Mouse (Mus musculus) layer of hippocampus, postnatal 14 days (tissue): ENCODE results near the gene Miox. TPM values are rescaled to one million over a fixed set of nuclear protein-coding genes. Genes with fewer than 3 reads are reported as not detected.

ENCODE experiments used
- DNase-seq, 2 experiments: peaks; one replicate each; pipeline ENCODE4 v3.0.0; 2021 to 2022; ENCODE audit warnings: low spot score in 2 of 2, mixed read lengths in 1 of 2
- total RNA-seq, 2 experiments: library from RNA; stranded (reverse); gene quantifications; 2 replicates each; pipeline ENCODE4 v1.2.3; 2021

Miox gene
- total RNA-seq, 2 experiments from 2014 or later, result not detected

DNA sequence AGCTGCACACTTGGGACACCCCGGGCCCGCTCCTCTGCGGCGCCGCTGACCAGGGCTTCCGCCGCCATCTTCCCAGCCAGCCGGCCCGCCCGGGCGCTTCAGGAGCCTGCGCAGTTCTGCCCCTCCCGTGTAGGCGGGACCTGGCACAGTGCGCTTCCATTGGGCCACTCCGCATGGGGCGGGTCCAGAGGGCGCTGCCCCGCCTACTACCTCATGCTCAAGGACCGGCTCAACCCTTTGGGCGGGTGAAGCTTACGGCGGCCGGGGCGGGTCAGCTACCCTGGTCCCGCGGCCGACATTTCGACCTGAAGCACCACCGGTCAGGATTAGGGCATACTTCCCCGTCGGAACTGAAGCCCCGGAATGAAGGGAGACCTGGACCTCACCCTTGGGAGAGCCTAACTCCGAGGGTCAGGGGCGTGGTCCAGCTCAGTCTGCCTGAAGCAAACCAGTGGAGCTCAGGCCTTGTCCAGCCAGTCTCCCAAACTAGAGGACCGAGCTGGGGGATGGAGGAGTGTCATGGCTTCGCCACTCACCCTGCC, 18.9 kb upstream of the Miox start, which contains the start of gene Sbf1:
Sbf1 (minus strand) TSS at position 122 of the 542 bp plus-strand sequence.
- peak; percentile 96 to 98 for DNase-seq

DNA sequence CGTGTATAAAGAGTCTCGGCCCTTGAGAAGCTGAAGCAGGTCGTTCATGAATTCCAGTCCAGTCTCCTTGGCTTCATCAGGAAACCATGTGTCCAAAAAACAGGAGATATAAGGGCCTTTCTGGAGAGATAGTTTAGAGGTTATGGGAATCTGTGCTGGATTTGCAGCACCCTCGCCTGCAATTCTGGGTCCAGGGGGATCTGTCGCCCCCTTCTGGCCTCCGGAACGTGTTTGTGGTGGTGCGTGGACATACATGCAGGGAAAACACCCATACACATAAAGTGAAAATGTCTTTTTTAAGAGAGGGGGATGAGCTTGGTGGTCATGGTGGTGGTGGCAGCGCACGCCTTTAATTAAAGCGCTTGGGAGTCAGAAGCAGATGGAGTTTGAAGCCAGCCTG, 18.1 kb upstream of the Miox start:
- DNase-seq, result no peak

DNA sequence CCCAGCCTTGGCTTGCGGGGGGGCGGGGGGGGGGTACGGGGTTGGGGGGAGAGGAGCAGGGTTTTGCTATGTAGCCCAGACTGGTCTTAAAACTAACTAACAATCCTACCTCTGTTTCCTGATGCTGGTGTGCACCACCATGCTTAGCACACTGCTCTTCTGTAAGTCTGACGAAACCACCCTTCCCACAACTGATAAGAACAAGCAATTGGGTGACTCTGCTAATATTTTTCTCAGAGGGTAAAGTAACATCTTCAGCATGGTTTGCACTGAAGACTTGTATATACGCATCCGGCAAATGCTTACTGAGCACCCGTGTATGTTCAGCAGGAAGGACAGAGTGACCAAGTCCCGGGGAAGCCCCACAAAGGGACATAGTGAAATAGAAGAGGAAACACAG, 12.9 kb upstream of the Miox start:
- DNase-seq, result no peak

DNA sequence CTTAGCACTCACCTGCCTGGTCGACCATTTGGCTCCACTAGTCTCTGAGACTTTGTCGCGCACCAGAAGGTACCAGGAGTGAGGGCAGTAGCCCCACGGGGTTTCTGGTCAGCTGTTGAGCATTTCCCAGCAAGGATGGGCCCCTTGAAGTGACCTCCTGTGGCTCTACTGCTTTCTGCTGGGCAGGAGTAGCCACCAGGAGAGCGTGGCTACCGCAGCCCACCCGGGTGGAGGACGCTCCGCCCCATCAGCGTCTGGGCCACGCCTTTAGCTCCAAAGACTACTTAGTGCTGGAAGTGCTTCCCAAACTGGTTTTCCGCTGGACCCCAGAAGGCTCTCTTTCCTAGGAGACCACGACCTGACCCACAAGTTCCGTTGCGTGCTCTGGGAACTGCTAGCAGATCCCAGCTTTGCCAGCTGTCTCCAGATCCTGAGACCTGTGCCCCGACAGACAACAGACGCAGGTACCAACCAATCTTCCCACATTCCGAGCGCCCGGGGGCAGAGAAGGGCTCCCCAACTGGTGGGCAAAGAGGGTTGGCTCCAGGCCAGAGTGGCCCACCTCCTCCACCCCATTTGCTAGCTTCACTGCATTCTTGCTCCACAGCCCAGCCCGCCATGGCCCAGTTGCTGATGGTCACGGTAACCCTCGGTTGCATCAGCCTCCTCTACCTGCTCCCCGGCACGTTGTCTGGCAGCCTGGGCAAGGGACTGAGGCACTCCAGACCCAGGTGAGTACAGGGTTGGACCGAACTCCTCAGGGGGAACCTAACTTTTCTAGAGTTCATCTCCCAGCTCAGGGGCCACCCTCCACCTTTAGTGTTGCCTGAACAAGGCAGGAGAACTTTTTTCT, 11.3 kb upstream of the Miox start, which contains the start of gene Adm2:
Adm2 (plus strand) TSS at position 51 of the 853 bp plus-strand sequence.
- no peak for DNase-seq

DNA sequence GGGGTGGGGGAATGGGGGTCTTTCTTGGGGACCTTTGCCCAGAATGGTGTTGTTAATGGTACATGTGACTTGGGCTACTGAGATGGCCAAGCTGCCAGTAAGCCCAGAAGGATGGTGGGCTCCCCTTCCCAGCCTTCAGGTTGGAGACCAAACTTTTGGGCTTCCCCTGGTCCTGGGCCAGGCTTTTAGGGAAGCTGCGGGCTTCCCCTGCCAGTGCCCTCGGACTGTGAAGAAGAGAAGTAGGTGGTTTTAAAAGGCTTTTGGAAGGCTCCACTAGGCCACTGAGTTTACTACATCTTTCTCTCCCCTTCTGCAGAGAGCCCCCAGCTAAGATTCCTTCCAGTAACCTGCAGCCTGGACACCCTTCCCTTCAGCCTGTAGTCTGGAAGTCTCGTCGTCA, 10.5 kb upstream of the Miox start:
- no peak for DNase-seq

DNA sequence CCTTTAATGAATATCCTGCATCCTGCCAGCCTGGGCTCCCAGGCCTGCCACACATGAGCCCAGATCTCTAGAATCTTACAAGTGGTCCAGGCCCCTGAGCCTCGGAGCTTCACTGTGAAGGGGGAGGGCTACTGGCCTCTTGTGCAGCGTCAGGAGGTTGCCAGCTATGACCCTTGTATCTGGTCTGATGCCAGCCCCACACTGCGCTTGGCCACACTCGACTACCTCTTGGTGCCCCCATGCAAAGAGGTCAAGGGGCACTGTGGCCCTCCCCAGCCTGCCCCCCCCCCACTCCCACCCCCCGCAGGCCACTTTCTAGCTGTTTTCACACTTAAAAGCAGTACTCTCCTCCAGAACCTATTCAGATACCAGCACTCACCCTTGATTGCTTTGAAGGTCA, 7.8 kb upstream of the Miox start:
- DNase-seq, result no peak

DNA sequence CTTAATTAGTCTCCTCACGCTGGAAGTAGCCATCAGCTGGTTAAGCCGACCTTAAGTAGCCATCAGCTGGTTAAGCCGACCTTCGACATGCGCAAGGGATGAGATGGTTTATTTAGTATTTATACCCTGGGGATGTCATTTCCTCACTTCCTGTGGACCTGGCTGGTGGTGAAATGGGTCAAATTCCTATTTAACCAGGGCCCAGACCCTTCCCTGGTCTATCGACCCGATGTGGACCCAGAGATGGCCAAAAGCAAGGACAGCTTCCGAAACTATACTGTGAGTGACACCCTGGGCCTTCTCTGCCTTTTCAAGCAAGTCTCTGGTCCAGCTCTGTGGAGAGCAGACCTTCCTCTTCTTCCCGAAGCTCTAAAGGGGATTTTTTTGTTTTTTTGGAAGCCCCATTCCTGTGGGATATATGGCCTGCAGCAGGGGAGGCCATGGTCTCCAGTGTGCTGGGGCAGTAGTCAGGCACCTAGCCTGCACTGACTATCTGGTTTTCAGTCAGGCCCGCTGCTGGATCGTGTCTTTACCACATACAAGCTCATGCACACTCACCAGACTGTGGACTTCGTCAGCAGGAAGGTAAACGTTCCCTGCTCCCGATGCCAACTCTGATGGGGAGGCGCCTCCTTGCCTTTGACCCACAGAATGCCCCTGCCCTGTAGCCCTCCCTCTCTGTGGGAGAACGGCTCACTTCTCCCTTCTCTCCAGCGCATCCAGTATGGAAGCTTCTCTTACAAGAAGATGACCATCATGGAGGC, 758 bp downstream of the Miox start:
- DNase-seq, result no peak

DNA sequence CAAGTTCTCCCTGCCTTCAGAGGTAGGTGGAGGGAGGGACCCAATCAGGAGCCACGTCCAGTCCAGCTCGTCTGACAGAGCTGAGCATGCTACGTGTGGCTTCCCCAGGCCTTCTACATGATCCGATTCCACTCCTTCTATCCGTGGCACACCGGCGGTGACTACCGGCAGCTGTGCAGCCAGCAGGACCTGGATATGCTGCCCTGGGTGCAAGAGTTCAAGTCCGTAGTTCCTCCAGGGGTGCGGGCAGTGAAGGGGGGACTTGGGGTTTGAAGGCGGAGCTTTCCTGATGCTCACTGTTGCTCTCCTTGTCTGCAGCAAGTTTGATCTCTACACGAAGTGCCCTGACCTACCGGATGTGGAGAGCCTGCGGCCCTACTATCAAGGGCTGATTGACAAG, 2.2 kb downstream of the Miox start:
- no peak for DNase-seq

DNA sequence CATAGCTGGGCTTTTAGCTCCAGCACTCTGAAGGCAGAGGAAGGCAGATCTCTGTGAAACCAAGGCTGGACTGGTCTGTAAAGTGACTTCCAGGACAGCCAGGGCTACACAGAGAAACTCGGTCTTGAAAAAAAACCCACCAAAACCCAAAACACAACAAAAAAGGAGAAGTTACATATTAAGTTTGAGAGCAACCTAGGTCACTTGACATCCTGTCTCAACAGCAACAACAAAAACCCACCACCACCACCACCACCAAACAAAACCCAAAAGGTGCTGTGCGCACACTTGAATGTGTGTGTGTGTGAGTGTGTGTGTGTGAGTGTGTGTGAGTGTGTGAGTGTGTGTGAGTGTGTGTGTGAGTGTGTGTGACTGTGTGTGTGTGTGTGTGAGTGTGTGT, 5.5 kb downstream of the Miox start:
- DNase-seq, result no peak

DNA sequence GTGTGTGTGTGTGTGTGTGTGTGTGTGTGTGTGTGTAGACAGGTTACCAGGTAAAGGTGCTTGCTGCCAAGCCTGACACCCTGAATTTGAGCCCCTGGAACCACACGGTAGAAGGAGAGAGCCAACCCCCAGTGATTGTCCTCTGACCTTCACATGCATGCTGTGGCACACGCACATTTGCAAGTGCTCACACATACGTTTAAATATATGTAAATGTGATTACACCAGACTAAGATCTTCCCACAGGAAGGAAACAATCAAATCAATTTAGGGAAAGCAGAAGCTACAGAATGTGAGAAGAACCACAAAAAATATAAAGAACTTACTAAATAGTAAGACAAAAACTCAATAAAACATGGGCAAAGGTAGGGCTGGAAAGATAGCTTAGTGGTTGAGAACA, 5.9 kb downstream of the Miox start:
- DNase-seq, result no peak

DNA sequence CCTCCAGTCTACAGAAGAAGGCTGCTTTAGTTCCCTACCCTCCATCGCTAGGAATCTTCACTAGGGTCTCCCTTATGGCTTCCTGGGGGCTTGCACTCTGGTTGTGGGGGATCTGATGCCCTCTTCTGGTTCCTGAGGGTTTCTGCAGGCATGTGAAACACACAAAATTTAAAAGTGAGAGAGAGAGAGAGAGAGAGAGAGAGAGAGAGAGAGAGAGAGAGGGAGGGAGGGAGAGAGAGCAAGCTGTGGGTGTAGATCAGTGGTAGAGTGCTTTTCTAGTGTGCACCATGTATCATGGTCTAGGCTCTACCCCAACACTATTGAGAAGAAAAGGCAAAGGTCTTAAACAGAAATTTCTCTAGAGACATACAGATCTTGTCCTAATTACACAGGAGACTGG, 7.5 kb downstream of the Miox start:
- DNase-seq, result no peak

DNA sequence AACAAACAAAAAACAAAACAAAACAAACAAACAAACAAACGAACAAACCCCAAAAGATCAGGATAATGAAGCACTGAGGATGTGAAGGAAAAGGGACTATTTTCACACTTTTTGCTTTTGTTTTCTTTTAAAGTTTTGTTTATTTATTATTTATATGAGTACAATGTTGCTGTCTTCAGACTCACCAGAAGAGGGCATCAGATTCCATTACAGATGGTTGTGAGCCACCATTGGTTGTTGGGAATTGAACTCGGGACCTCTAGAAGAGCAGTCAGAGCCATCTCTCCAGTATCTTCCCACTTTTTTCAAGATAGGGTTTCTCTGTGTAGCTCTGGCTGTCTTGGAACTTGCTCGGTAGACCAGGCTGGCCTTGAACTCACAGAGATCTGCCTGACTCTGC, 9.1 kb downstream of the Miox start:
- no peak for DNase-seq

DNA sequence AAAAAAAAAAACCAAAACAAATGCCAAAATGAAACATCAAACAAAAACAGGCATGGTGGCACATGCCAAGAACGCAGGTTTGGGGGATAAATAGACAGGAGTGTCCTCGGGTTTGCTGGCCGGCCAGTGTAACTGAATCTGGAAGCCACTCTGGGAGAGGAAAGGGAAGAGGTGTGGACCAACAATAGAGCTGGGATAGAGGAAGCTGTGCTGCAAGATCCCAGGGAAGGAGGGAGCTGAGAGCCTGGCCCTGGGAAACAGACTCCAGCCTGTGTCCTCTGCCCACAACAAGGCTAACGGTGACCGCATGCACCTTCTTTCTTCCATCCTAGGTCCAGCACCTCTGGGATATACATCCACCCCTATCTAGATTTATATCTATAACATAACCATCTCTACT, 16.2 kb downstream of the Miox start:
- no peak for DNase-seq

DNA sequence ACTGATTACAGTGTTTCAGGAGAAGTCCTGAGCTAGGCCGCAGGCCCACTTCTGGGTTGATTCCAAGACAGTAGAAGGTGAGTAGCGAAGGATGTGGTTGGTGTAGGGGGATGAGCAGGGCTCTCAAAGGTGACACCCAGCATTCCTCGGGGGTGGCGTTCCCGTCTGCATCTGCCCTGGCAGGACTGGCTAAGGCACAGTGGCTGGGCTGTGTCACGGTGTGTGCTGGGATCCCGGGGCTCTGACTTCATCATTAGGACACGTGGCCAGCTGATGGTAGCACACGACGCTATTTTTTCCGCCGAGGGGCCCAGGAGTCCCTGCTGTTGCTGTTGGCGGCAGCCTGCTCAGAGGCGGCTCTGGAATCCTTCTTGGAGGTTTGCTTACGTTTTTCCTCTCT, 17.1 kb downstream of the Miox start:
- DNase-seq, result no peak

DNA sequence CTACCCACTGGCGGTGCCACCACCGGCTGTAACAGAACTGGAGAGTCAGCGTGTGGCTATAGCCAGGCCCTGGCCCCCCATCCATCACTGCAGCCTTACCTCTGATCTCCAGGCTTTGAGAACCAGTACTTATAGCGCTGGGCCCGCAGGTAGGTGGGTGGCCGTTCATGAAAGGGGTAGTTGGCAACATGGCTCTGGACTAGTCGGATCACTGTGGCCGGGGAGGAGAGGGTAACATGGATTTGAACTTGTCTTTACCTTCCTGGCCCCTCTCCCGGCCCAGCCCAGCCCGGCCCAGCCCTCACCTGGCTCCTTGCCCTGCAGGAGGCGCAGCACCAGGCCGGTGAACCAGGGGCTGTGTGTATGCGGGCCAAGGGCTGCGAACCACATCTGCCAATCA, 17.9 kb downstream of the Miox start:
- DNase-seq, result no peak

DNA sequence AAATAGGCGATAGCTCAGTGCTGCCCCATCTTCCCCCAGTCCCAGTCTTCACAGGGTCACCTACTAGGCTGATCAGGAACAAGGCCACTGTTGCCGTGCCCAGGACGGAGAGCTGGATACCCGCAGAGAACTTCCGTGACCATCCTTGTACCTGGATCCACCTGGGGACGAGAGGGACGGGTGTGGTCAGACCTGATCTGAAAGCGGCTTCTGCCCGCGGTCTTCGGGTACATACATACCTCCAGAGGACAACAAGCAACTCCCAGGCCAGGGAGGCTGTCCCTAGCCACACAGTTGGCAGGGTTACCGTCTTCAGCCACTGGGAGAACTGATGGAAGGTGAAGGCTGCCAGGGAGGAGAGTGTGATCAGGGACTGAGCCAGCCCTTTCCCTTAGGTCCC, 18.6 kb downstream of the Miox start:
- no peak for DNase-seq

DNA sequence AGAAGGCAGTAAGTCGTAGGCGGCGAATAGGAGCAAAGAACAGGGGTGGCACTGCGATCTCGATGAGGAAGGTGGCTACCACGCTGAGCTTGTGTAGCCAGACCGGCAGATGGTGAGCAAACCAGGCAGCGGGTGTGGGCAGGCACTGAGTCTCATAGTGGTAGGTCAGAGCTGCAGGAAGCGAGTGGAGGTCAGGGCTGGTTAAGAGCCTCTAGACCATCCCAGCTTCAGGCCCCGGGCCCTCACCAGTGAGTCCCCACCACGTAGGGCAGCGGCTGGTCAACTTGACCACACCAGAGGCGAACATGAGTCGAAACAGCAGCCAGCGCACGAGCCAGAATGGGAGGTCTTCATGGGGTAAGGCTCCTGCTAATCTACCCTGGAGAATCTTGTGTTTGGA, 19.6 kb downstream of the Miox start:
- no peak for DNase-seq

DNA sequence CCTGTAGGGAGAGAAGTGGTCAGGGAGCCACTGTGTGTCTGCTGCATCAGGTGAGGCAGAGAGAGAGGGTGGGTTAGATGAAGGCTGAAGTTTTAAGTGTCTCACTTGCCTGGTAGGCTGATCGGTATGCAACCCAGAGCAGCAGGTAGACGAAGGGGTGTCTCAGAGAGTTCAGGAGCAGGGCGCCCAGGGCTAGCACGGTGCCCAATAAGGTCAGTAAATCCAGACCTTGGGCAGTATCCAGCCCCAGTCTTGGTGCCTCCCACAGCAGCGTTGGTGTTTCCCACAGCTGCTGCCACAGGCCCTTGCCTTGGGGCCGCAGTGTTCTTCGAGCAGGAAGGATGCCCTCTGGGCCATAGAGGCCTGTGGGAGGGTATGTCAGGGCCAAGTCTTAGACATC, 20.3 kb downstream of the Miox start:
- DNase-seq, result no peak

DNA sequence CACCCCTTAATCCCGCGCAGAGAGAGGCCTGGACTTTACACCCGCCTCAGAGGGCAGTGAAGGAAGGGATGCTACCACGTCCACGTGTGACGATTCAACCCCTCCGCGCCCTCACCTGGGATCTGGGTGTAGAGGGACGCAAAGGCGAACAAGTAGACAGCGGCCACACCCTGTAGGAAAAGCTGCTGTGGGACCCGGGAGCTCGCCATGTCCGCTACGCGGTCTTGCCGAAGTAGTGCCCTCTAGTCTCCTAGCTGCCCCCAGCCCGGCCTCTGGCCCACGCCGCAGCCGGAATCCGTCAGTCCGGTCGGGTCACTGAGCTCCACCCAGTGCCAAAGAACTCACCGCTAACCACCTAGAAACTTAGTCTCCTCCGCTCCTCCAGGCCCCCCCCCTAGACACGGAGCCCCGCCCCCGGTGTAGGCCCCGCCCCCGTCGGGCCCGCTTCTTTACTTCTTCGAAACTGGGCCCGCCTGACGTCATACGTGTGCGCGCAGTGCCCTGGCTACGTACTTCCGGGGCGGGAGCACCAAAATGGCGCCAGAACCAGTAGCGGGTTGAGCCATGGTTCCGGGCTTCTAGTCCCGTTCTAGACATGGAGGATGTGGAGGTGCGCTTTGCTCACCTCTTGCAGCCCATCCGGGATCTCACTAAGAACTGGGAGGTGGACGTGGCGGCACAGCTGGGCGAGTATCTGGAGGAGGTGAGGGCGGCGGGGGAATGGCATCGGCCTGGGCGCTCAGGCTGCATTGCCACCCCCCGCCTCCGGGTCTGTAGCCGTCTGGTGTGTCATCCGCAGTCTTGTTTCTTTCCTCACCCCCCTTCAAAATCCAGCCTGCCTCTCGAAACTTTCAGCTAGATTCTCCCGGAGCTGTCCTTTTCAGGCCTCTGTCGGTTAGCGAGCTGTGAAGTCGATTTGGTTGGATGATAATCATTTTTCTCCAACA, 21.3 kb downstream of the Miox start, which contains the start of the genes Lmf2 and Ncaph2:
Lmf2 (minus strand) TSS at position 419 of the 947 bp plus-strand sequence.
Ncaph2 (plus strand) TSS at position 479 of the 947 bp plus-strand sequence.
- peak; percentile 92 to 96 for DNase-seq

DNA sequence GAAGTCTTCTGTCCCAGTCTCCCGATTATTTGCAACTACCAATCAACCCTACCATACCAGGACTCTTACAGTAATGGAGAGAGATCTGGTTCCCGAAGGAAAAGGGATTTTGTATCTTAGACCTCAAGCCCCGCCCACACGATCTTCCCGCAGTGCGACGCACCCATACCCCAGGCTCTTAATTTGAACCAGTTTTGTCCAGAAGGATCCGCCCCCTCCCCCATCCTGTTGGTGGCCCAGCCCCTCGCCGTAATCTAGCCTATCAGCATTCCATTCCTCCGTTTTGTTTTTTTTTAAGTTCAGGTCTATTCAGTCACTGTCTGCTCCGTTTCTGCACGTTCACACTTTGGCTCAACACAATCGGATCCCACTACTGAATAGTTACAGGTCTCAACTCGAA, 22.2 kb downstream of the Miox start:
- DNase-seq, result peak; percentile 50 to 81

DNA sequence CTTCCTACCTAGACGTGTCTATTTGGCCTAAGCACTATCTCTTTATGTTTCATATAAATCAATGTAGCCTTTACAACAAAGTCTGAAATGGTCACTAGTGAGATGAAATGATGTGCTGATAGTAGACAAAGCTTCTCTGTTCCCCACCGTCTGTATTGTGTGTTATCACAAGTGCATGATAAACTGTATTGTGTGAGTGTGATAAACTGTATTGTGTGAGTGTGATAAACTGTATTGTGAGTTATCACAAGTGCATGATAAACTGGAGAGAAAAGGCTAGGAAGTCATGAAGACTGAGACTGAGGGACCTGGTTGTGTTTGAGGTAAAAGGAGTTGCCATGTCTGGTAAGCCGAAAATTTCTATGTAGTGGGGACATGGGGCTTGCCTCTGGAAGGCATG, 24.6 kb downstream of the Miox start:
- DNase-seq, result no peak
